Mouse (Mus musculus): ENCODE measurements around the gene Aida.

- TF ChIP-seq CHD2 (IDR thresholded peaks at IDR 0.05; ENCODE audit: low read length) (no peak), GATA1 (IDR thresholded peaks at IDR 0.05; ENCODE audit: low read depth, low read length) (no peak), EP300 (IDR thresholded peaks at IDR 0.05; ENCODE audit: low read depth in 1 of 2, low read length in 2 of 2) (no peak), POLR2A (IDR thresholded peaks at IDR 0.05; ENCODE audit: control insufficient read depth in 1 of 2, insufficient read depth in 1 of 2, low read depth in 1 of 2, low read length in 2 of 2, poor library complexity in 1 of 2) (no peak)
These were observed 78.3 kb downstream of the Aida start for GRCm38 (mm10) chr1:183374728-183375127.

All from MEL (cell line).